Comparison of ENCODE assay signal across 18 mouse cellular contexts in the genomic region with DNA sequence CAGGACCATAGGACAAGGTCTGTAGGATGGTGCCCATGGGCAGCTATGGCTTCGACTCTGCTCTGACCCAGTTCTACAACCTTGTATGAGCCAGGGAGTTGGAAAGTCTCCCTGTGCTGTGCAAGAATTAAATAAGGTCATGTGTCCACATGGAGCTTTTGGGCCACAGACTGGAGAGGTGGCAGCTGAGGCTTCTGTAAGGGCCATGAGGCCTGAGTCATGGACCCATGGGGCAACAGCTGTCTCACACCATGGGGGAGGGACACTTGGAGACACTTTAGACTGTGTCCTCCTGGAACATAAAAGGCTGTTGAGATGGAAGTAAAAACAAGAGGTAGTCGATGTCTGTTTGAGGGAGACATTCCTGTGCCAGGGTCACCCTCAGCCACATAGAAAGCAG.
DNase-seq lines count a peak whose midpoint lies in the region; ATAC-seq lines count a peak whose summit lies in the region.
"Had no signal": no experiment of that assay in that cellular context is flagged by ENCODE, and none has a peak within 500 bp of the region (broad histone marks: within the 10 kb centered on the region; RNA-seq: fewer than 3 reads in every experiment).

No protein-coding gene starts in this region.

- no peaks in the 10 kb centered on the region for H3K27me3 ChIP-seq in embryonic facial prominence, embryonic 14.5 days (replicated peaks; ENCODE audit: control insufficient read depth, insufficient read depth, low read length)
- H3K27me3 ChIP-seq in embryonic facial prominence, embryonic 10.5 days (replicated peaks; ENCODE audit: low read depth, poor library complexity, severe bottlenecking): peaks cover 24% of the 10 kb centered on the region
- no peaks in the 10 kb centered on the region for H3K27me3 ChIP-seq in neural tube, embryonic 11.5 days (ENCODE audit: control insufficient read depth, insufficient read depth, low read length)
- H3K27me3 ChIP-seq: embryonic facial prominence, embryonic 13.5 days had no signal

- no peaks in the 10 kb centered on the region for H3K36me3 ChIP-seq in embryonic facial prominence, embryonic 14.5 days (ENCODE audit: control insufficient read depth, insufficient read depth, low read length)
- H3K36me3 ChIP-seq in embryonic facial prominence, embryonic 10.5 days (replicated peaks): no peaks in the 10 kb centered on the region
- no peaks in the 10 kb centered on the region for H3K36me3 ChIP-seq in neural tube, embryonic 11.5 days (ENCODE audit: control insufficient read depth, insufficient read depth, low read length)
- H3K36me3 ChIP-seq: embryonic facial prominence, embryonic 13.5 days; liver, embryonic 12.5 days; neural tube, embryonic 13.5 days had no signal

- H3K4me1 ChIP-seq in embryonic facial prominence, embryonic 14.5 days (ENCODE audit: control insufficient read depth, insufficient read depth, low read length): peaks cover 8% of the 10 kb centered on the region
- H3K4me1 ChIP-seq in embryonic facial prominence, embryonic 10.5 days: peaks cover 54% of the 10 kb centered on the region
- peaks cover 19% of the 10 kb centered on the region for H3K4me1 ChIP-seq in neural tube, embryonic 11.5 days (ENCODE audit: control insufficient read depth, insufficient read depth, low read length)
- H3K4me1 ChIP-seq: megakaryocyte, embryonic 14.5 days had no signal

- no peak overlapping the region for H3K4me3 ChIP-seq in embryonic facial prominence, embryonic 14.5 days (ENCODE audit: low read depth, low read length)
- H3K4me3 ChIP-seq in embryonic facial prominence, embryonic 10.5 days: no peak overlapping the region
- no peak overlapping the region for H3K4me3 ChIP-seq in neural tube, embryonic 11.5 days (ENCODE audit: low read depth, low read length)
- H3K4me3 ChIP-seq: embryonic facial prominence, embryonic 13.5 days; liver, embryonic 12.5 days; megakaryocyte, embryonic 14.5 days; neural tube, embryonic 13.5 days had no signal

- intact Hi-C loops in gastrocnemius, postnatal 14 days (cut with DNase I; ENCODE audit: low total_unique reads): no loop called here

- 84% methylated on average over 2 of the region's 2 CpGs for WGBS in embryonic facial prominence, embryonic 14.5 days
- 85% methylated on average over 2 of the region's 2 CpGs for WGBS in embryonic facial prominence, embryonic 10.5 days
- WGBS in neural tube, embryonic 11.5 days: 84% methylated on average over 2 of the region's 2 CpGs

- no peaks in the 10 kb centered on the region for H3K9me3 ChIP-seq in embryonic facial prominence, embryonic 14.5 days (ENCODE audit: control insufficient read depth, low read length)
- no peaks in the 10 kb centered on the region for H3K9me3 ChIP-seq in embryonic facial prominence, embryonic 10.5 days
- H3K9me3 ChIP-seq in neural tube, embryonic 11.5 days (ENCODE audit: control insufficient read depth, low read length): no peaks in the 10 kb centered on the region
- H3K9me3 ChIP-seq: embryonic facial prominence, embryonic 13.5 days; liver, embryonic 12.5 days; megakaryocyte, embryonic 14.5 days; neural tube, embryonic 13.5 days had no signal

- H3K4me2 ChIP-seq in embryonic facial prominence, embryonic 14.5 days (ENCODE audit: low read depth, low read length): no peak overlapping the region
- no peak overlapping the region for H3K4me2 ChIP-seq in neural tube, embryonic 11.5 days (ENCODE audit: low read depth)
- H3K4me2 ChIP-seq: embryonic facial prominence, embryonic 13.5 days; heart, embryonic 11.5 days; hindbrain, embryonic 14.5 days; liver, embryonic 12.5 days had no signal

- ATAC-seq in embryonic facial prominence, embryonic 14.5 days (ENCODE audit: low read depth): no peak
- no peak for ATAC-seq in neural tube, embryonic 11.5 days (ENCODE audit: insufficient read depth, low FRiP score, low TSS enrichment)
- ATAC-seq: liver, embryonic 12.5 days had no signal

- DNase-seq in embryonic facial prominence, embryonic 14.5 days (ENCODE audit: low spot score): peak; percentile 10
- DNase-seq in embryonic facial prominence, embryonic 10.5 days (ENCODE audit: low spot score): no peak
- DNase-seq in neural tube, embryonic 11.5 days (ENCODE audit: low spot score): no peak
- DNase-seq in neural tube, embryonic 10.5 days (ENCODE audit: extremely low spot score, low spot score): no peak
- DNase-seq in gastrocnemius, postnatal 14 days: peak; percentile 59
- no peak for DNase-seq in thymus, postnatal 10 days (ENCODE audit: low spot score in 2 of 2)
- DNase-seq in liver: no peak
- DNase-seq: cerebellum, adult 9-11 months; heart, postnatal 10 days; kidney, postnatal 36 days; lung, adult 2 months; right cerebral cortex, postnatal 14 days had no signal

- H3K9ac ChIP-seq in embryonic facial prominence, embryonic 14.5 days (ENCODE audit: low read depth, low read length): no peak overlapping the region
- no peak overlapping the region for H3K9ac ChIP-seq in neural tube, embryonic 11.5 days (ENCODE audit: low read length)
- H3K9ac ChIP-seq: embryonic facial prominence, embryonic 13.5 days; hindbrain, embryonic 14.5 days; liver, embryonic 12.5 days had no signal

- no peak overlapping the region for H3K27ac ChIP-seq in embryonic facial prominence, embryonic 14.5 days (replicated peaks; ENCODE audit: low read depth, low read length)
- H3K27ac ChIP-seq in embryonic facial prominence, embryonic 10.5 days (replicated peaks): no peak overlapping the region
- 0 out of 2 replicates have a peak overlapping the region, but pooled peaks have one; percentile 44 for H3K27ac ChIP-seq in neural tube, embryonic 11.5 days (ENCODE audit: low read depth, low read length)
- H3K27ac ChIP-seq: embryonic facial prominence, embryonic 13.5 days; hindbrain, embryonic 14.5 days; liver, embryonic 12.5 days had no signal

Comparison
In these comparisons a context has a peak if more than half of its experiments do, and no peak if none do; other contexts are left out.
1. DNase-seq: peak in embryonic facial prominence, embryonic 14.5 days (single experiment) and gastrocnemius, postnatal 14 days (single experiment); none in embryonic facial prominence, embryonic 10.5 days (single experiment), neural tube, embryonic 11.5 days (single experiment), neural tube, embryonic 10.5 days (single experiment), thymus, postnatal 10 days (0 of 2) and liver (single experiment).